Mouse (Mus musculus): ENCODE results near the gene Rhov. TPM values are rescaled to one million over a fixed set of nuclear protein-coding genes. Genes with fewer than 3 reads are reported as not detected.

The Rhov gene
- polyA plus RNA-seq, 1 experiment, result not detected

DNA sequence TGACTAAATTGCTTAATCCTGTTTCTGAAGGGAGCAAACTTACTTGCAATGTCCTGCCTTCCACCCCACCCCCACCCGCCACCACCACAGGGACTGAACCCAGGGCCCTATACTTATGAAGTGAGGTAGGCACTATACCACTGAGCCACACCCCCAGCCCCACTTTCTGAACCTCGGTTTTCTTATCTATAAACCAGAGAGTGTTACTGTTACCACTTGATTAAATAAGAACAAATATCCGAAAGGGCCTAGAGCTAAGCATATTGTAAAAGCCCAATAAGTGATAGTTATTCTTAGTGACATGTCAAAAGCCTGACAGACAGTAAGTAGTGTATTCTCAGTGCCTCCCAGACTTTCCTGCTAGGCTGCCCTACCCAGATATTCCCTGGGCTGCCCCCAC is 33.3 kb upstream of the Rhov start:
- 56% methylated on average over 3 of the region's 3 CpGs for WGBS
- TF ChIP-seq POLR2A (IDR thresholded peaks at IDR 0.05; ENCODE audit: insufficient read depth, low read depth, low read length) (no peak), CTCF (IDR thresholded peaks at IDR 0.05; ENCODE audit: insufficient read depth, low read depth, low read length) (no peak)
- Histone ChIP-seq H3K27ac (ENCODE audit: insufficient read depth, low read depth, low read length) (no peak overlapping the region), H3K4me3 (ENCODE audit: insufficient read depth, low read depth, low read length) (no peak overlapping the region), H3K4me1 (ENCODE audit: control insufficient read depth, insufficient read depth, low read length) (peaks cover 18% of the 10 kb centered on the region)

DNA sequence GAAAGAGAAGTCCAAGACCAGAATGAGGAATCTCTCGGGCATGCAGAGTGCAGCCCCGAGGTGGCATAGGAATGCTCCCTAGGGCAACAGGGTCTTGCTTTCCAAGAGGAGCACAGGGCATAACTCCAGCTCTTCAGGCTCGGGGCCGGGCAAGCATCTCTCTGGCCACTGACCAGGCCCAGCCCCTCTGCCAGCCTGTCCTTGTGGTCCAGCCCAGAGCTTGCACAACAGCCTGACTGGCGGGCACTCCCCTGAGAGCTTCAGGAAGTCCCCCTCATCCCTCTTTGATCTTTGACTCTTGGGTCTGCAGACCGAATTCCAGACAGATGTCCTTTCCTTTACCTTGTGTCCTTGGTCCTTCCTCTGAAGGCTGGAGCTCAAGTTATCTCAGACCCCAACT is 31.8 kb upstream of the Rhov start:
- Histone ChIP-seq H3K4me3 (ENCODE audit: insufficient read depth, low read depth, low read length) (no peak overlapping the region), H3K27ac (ENCODE audit: insufficient read depth, low read depth, low read length) (no peak overlapping the region), H3K4me1 (ENCODE audit: control insufficient read depth, insufficient read depth, low read length) (peaks cover 18% of the 10 kb centered on the region)
- TF ChIP-seq POLR2A (IDR thresholded peaks at IDR 0.05; ENCODE audit: insufficient read depth, low read depth, low read length), result no peak
- TF ChIP-seq CTCF (IDR thresholded peaks at IDR 0.05; ENCODE audit: insufficient read depth, low read depth, low read length), result no peak
- 68% methylated on average over 6 of the region's 6 CpGs for WGBS

DNA sequence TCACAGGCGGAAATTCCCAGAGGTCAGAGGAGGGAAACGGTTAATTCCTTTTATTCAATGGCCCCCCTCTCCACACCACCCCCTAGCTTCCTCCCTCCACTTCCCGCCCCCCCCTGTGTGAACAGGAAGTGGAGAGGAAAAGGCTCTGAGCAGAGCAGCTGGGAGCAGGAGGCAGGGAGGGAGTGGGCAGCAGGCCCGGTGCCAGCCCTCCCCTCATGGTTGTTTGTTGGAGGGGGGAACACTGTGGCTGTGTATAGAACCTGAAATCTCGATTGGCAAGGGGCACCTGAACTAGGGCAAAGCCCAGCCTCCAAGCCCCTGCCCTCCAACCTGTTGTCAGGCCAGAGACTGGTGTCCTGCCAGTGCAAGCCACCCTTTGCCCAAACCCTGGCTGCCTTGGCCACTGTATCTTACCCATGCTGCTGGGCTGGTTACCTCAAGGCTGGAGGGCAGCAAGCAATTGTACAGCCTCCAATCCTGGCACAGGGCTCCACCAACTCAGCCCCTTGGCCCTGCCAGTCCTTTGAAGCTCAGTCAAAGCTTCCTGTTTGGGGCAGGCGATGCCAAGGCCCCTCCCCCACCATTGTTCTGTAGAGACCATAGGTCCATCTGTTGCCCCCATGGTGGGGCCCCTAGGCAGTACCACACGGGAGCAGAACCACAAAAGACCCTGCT is 29.9 kb upstream of the Rhov start:
- Histone ChIP-seq H3K27ac (ENCODE audit: insufficient read depth, low read depth, low read length) (no peak overlapping the region), H3K4me1 (ENCODE audit: control insufficient read depth, insufficient read depth, low read length) (peaks cover 18% of the 10 kb centered on the region), H3K4me3 (ENCODE audit: insufficient read depth, low read depth, low read length) (no peak overlapping the region)
- no peak for TF ChIP-seq CTCF (IDR thresholded peaks at IDR 0.05; ENCODE audit: insufficient read depth, low read depth, low read length)
- no peak for TF ChIP-seq POLR2A (IDR thresholded peaks at IDR 0.05; ENCODE audit: insufficient read depth, low read depth, low read length)
- 33% methylated on average over 7 of the region's 7 CpGs for WGBS

DNA sequence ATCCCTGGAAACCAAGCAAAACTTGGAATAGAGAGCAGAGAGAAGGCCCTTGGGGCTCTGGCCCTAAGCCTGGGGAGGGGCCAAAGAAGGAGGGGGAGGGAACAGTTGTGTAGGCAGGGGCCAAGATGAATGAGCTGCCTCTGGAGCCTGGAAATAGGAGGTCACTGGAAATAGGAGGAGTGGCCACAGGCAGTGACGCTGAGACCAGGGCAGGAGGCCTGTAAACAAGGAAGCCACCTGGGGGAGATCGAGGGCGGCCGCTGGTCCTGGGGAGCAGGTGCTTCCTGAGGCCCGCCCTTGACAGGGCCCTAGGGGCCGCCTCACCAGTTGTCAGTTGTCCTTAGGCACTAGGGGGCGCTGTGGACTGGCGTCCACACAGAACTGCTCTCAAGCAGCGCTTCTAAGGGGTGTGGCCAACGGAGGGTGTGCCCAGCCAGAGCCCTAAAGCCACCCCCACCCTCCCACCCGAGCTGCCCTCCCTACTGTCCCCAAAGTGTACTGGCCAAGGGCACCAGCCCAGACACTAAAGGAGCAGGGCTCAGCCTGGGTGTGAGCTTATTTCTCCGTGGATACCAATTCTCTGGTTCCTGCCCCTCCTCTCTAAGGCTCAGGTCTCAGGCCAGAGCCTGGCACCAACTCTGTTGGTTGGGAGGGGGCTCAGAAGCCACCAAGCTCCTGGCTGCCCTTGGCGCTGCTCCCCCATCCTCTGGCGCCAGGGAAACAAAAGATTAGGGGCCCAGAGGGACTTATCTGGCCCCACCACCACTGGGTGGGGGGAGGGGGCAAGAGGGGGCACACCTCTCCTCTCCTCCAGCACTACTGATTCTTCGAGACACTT is 29.1 kb upstream of the Rhov start:
- Histone ChIP-seq H3K4me3 (ENCODE audit: insufficient read depth, low read depth, low read length) (no peak overlapping the region), H3K4me1 (ENCODE audit: control insufficient read depth, insufficient read depth, low read length) (peaks cover 18% of the 10 kb centered on the region), H3K27ac (ENCODE audit: insufficient read depth, low read depth, low read length) (no peak overlapping the region)
- no peak for TF ChIP-seq POLR2A (IDR thresholded peaks at IDR 0.05; ENCODE audit: insufficient read depth, low read depth, low read length)
- TF ChIP-seq CTCF (IDR thresholded peaks at IDR 0.05; ENCODE audit: insufficient read depth, low read depth, low read length), result peak; percentile 66
- 18% methylated on average over 15 of the region's 15 CpGs for WGBS

DNA sequence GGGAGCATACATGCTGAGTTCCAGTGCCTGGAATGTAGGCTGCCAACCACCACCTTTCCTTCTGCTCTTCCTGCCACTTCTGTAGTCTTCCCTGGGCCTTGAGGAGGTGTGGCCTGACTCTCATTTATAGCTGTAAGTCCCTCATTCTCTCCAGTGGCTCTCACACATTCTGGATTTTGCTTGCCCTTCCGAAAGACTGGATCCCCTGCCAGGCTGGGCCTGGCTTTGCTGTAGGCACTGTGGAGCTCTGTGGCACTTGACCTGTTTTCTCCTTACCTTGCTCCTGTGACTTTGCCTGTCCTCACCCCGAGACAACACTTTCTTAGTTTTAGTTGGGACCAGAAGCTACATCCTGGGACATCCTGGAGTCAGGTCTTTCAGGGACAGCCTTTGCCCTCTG is 27.8 kb upstream of the Rhov start:
- no peak for TF ChIP-seq POLR2A (IDR thresholded peaks at IDR 0.05; ENCODE audit: insufficient read depth, low read depth, low read length)
- TF ChIP-seq CTCF (IDR thresholded peaks at IDR 0.05; ENCODE audit: insufficient read depth, low read depth, low read length), result no peak
- 92% methylated on average over 2 of the region's 2 CpGs for WGBS
- no peak overlapping the region for H3K27ac ChIP-seq (ENCODE audit: insufficient read depth, low read depth, low read length)
- no peak overlapping the region for H3K4me3 ChIP-seq (ENCODE audit: insufficient read depth, low read depth, low read length)
- peaks cover 22% of the 10 kb centered on the region for H3K4me1 ChIP-seq (ENCODE audit: control insufficient read depth, insufficient read depth, low read length)

DNA sequence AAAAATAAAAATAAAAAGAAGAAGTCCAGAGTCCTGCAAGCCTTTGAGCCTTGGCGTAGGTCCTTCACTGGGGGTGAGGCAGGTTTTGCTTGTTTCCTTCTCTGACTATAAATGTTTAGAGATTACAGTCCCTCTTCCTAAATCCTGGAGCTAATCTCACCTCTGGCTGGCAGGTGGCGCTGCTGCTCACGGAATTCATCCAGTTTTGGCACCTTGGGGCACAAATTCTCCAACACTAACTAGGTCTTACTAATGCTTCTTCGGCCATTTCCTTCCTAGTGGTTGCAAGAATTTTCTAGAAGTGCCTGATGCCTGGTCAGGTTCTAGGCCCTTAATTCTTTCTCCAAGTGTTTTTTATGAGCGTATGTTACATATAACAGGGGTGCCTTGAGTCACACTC is 27.3 kb upstream of the Rhov start:
- TF ChIP-seq CTCF (IDR thresholded peaks at IDR 0.05; ENCODE audit: insufficient read depth, low read depth, low read length) (peak; percentile 43; the same call in 1 of the 2 replicates), POLR2A (IDR thresholded peaks at IDR 0.05; ENCODE audit: insufficient read depth, low read depth, low read length) (no peak)

DNA sequence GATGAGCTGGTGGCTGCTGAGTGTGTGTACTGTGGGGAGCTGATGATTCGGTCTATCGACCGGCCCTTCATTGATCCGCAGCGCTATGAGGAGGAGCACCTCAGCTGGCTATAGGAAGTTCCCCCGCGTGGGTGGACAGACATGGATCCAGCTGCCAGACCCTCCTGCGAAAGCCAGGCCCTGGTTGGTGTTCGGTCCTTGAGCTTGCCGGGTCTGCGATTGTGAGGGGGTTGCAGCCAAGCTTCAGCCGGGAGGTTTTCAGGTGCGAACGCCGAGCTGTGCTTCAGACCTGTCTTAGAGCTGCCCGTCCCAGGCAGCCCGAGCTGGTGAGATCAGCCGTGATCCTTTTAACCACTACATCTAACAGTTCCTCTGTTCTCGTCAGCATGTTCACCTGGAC is 26.4 kb upstream of the Rhov start:
- Histone ChIP-seq H3K27ac (ENCODE audit: insufficient read depth, low read depth, low read length) (no peak overlapping the region), H3K4me1 (ENCODE audit: control insufficient read depth, insufficient read depth, low read length) (peaks cover 22% of the 10 kb centered on the region), H3K4me3 (ENCODE audit: insufficient read depth, low read depth, low read length) (no peak overlapping the region)
- TF ChIP-seq CTCF (IDR thresholded peaks at IDR 0.05; ENCODE audit: insufficient read depth, low read depth, low read length) (no peak), POLR2A (IDR thresholded peaks at IDR 0.05; ENCODE audit: insufficient read depth, low read depth, low read length) (no peak)
- WGBS, result 93% methylated on average over 19 of the region's 19 CpGs

More for the DNA sequence above, 27.3 kb upstream of the Rhov start:
- H3K4me3 ChIP-seq (ENCODE audit: insufficient read depth, low read depth, low read length), result no peak overlapping the region
- WGBS, result 40% methylated on average over 5 of the region's 5 CpGs
- no peak overlapping the region for H3K27ac ChIP-seq (ENCODE audit: insufficient read depth, low read depth, low read length)
- H3K4me1 ChIP-seq (ENCODE audit: control insufficient read depth, insufficient read depth, low read length), result peaks cover 22% of the 10 kb centered on the region

DNA sequence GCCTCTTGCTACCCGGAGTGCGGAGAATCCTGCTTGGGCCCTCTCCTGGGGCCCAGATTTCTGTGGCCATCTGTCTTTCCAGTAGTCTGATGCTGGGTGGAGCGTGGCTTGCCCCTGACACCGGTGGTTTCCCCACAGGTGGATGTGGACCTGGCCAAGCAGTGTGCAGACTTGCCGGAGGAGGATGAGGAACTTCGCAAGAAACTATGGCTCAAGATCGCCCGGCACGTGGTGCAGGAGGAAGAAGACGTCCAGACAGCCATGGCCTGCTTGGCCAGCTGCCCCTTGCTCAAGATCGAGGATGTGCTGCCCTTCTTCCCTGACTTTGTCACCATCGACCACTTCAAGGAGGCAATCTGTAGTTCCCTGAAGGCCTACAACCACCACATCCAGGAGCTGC is 25.7 kb upstream of the Rhov start:
- 90% methylated on average over 12 of the region's 12 CpGs for WGBS
- Histone ChIP-seq H3K4me3 (ENCODE audit: insufficient read depth, low read depth, low read length) (no peak overlapping the region), H3K4me1 (ENCODE audit: control insufficient read depth, insufficient read depth, low read length) (peaks cover 22% of the 10 kb centered on the region), H3K27ac (ENCODE audit: insufficient read depth, low read depth, low read length) (no peak overlapping the region)
- TF ChIP-seq POLR2A (IDR thresholded peaks at IDR 0.05; ENCODE audit: insufficient read depth, low read depth, low read length) (no peak), CTCF (IDR thresholded peaks at IDR 0.05; ENCODE audit: insufficient read depth, low read depth, low read length) (no peak)

DNA sequence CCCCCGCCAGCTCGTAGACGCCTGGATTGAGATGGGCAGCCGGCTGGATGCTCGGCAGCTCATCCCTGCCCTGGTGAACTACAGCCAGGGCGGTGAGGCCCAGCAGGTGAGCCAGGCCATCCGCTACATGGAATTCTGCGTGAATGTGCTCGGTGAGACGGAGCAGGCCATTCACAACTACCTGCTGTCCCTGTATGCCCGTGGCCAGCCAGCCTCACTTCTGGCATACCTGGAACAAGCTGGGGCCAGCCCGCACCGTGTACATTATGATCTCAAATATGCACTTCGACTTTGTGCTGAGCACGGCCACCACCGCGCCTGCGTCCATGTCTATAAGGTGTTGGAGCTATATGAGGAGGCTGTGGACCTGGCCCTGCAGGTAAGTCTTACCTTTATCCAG is 23.3 kb upstream of the Rhov start:
- H3K4me1 ChIP-seq (ENCODE audit: control insufficient read depth, insufficient read depth, low read length), result peaks cover 7% of the 10 kb centered on the region
- WGBS, result 96% methylated on average over 18 of the region's 18 CpGs
- TF ChIP-seq POLR2A (IDR thresholded peaks at IDR 0.05; ENCODE audit: insufficient read depth, low read depth, low read length), result no peak
- TF ChIP-seq CTCF (IDR thresholded peaks at IDR 0.05; ENCODE audit: insufficient read depth, low read depth, low read length), result no peak
- H3K4me3 ChIP-seq (ENCODE audit: insufficient read depth, low read depth, low read length), result no peak overlapping the region
- H3K27ac ChIP-seq (ENCODE audit: insufficient read depth, low read depth, low read length), result no peak overlapping the region

Measured in olfactory bulb, adult 2 months (tissue).